Mouse (Mus musculus) CD4-positive, CD25-positive, alpha-beta regulatory T cell, adult 4 months (primary cell): ENCODE data around the gene Slc22a7. TPM values are rescaled to one million over a fixed set of nuclear protein-coding genes. Genes with fewer than 3 reads are reported as not detected.

Experiments
- ATAC-seq: one replicate; pipeline ENCODE4 v1.8.0; 2017
- polyA plus RNA-seq, 2 experiments: library from polyadenylated mRNA; unstranded; fragments of 100-300 nt; shearing (Covaris generic); gene quantifications; one replicate each; pipeline ENCODE4 v1.2.1; 2017

Slc22a7 gene
- polyA plus RNA-seq, 2 experiments from 2014 or later = not detected

- ATAC-seq = no peak
Observed at GRCm38 (mm10) chr17:46433627-46434026, 4.6 kb downstream of the Slc22a7 start.

GRCm38 (mm10) chr17:46428761-46429414 lies 9.4 kb downstream of the Slc22a7 start, which contains the start of gene Crip3:
Gene Crip3, plus strand, starts transcription at chr17:46428926.
- ATAC-seq = no peak

GRCm38 (mm10) chr17:46426496-46426895 lies 11.8 kb downstream of the Slc22a7 start:
- ATAC-seq = no peak

- ATAC-seq = no peak
Observed at GRCm38 (mm10) chr17:46419717-46420116, 18.5 kb downstream of the Slc22a7 start.

GRCm38 (mm10) chr17:46418628-46419027 lies 19.6 kb downstream of the Slc22a7 start:
- no peak for ATAC-seq

- no peak for ATAC-seq
Observed at GRCm38 (mm10) chr17:46408478-46408877, 29.8 kb downstream of the Slc22a7 start.

- no peak for ATAC-seq
Observed at GRCm38 (mm10) chr17:46394631-46395030, 43.6 kb downstream of the Slc22a7 start.

GRCm38 (mm10) chr17:46393012-46393411 lies 45.2 kb downstream of the Slc22a7 start:
- peak; percentile 60 for ATAC-seq

GRCm38 (mm10) chr17:46388200-46388599 lies 50.1 kb downstream of the Slc22a7 start:
- ATAC-seq = peak; percentile 68

- no peak for ATAC-seq
Observed at GRCm38 (mm10) chr17:46384061-46384801, 54.0 kb downstream of the Slc22a7 start.

GRCm38 (mm10) chr17:46383294-46384060 lies 54.8 kb downstream of the Slc22a7 start, which contains the start of gene Zfp318:
Gene Zfp318, plus strand, starts transcription at chr17:46383731.
- ATAC-seq = peak; percentile 88

Other genes with a start within 250 kb of the Slc22a7 start
- gene Polh, start 235.8 kb downstream of the Slc22a7 start, polyA plus RNA-seq = 1 to 10 TPM; 7.1 to 8.2 TPM
- 10 to 100 TPM; 27.5 to 37.7 TPM for gene Xpo5, start 235.7 kb downstream of the Slc22a7 start, polyA plus RNA-seq
- 100 to 1,000 TPM; 110 to 117 TPM for gene Polr1c, start 190.4 kb downstream of the Slc22a7 start, polyA plus RNA-seq
- gene Yipf3, start 190.4 kb downstream of the Slc22a7 start, polyA plus RNA-seq = 10 to 100 TPM; 43.4 to 51.9 TPM
- under 1 TPM in 1 of 2 experiments, not detected in 1; 0.30 TPM for gene Lrrc73, start 184.9 kb downstream of the Slc22a7 start, polyA plus RNA-seq
- 10 to 100 TPM; 15.0 to 18.5 TPM for gene Tjap1, start 155.4 kb downstream of the Slc22a7 start, polyA plus RNA-seq
- gene Dlk2, start 141.0 kb downstream of the Slc22a7 start, polyA plus RNA-seq = not detected
- 1 to 10 TPM; 3.0 to 4.3 TPM for gene Abcc10, start 110.1 kb downstream of the Slc22a7 start, polyA plus RNA-seq
- gene Zfp318, start 54.7 kb downstream of the Slc22a7 start, polyA plus RNA-seq = 1 to 10 TPM; 5.0 to 6.7 TPM
- not detected for gene Crip3, start 9.5 kb downstream of the Slc22a7 start, polyA plus RNA-seq
- under 1 TPM; 0.24 to 0.55 TPM for gene Ttbk1, start 49.2 kb upstream of the Slc22a7 start, polyA plus RNA-seq
- 1 to 10 TPM; 6.4 to 6.9 TPM for gene Dnph1, start 58.3 kb upstream of the Slc22a7 start, polyA plus RNA-seq
- gene Cul9, start 107.9 kb upstream of the Slc22a7 start, polyA plus RNA-seq = 1 to 10 TPM; 4.2 to 5.6 TPM
- gene Srf, start 117.7 kb upstream of the Slc22a7 start, polyA plus RNA-seq = 1 to 10 TPM; 7.3 to 8.2 TPM
- not detected for gene Ptk7, start 191.0 kb upstream of the Slc22a7 start, polyA plus RNA-seq
- gene Klc4, start 207.6 kb upstream of the Slc22a7 start, polyA plus RNA-seq = 10 to 100 TPM; 13.6 to 14.7 TPM
- gene Mrpl2, start 207.8 kb upstream of the Slc22a7 start, polyA plus RNA-seq = 10 to 100 TPM; 57.0 to 65.9 TPM
- gene Cul7, start 211.9 kb upstream of the Slc22a7 start, polyA plus RNA-seq = 1 to 10 TPM; 3.3 to 5.9 TPM
- 10 to 100 TPM; 47.2 to 62.6 TPM for gene Rrp36, start 235.9 kb upstream of the Slc22a7 start, polyA plus RNA-seq
- 100 to 1,000 TPM; 185 to 202 TPM for gene Mea1, start 240.3 kb upstream of the Slc22a7 start, polyA plus RNA-seq
- gene Klhdc3, start 242.5 kb upstream of the Slc22a7 start, polyA plus RNA-seq = 10 to 100 TPM; 22.1 to 25.8 TPM